Mouse (Mus musculus) skeletal muscle tissue, adult 2 months (tissue): ENCODE measurements around the gene Styxl1.

Experiments
- DNase-seq: peaks from one replicate; pipeline ENCODE4 v3.0.0-alpha.2; 2012; ENCODE audit warnings: low read depth, low spot score

The Styxl1 gene

GRCm38 (mm10) chr5:135764971-135765370 is 13.2 kb downstream of the Styxl1 start:
- no peak for DNase-seq

GRCm38 (mm10) chr5:135763526-135763925 is 14.7 kb downstream of the Styxl1 start:
- DNase-seq, result peak; percentile 48

GRCm38 (mm10) chr5:135761881-135762280 is 16.3 kb downstream of the Styxl1 start:
- no peak for DNase-seq

GRCm38 (mm10) chr5:135751595-135751994 is 26.6 kb downstream of the Styxl1 start:
- DNase-seq, result peak; percentile 43

- DNase-seq, result no peak
These were observed 27.1 kb downstream of the Styxl1 start for GRCm38 (mm10) chr5:135751041-135751440.

- DNase-seq, result no peak
These were observed 33.4 kb downstream of the Styxl1 start for GRCm38 (mm10) chr5:135744742-135745141.

GRCm38 (mm10) chr5:135743741-135744609 is 34.2 kb downstream of the Styxl1 start, which contains the start of gene Tmem120a:
Tmem120a (minus strand) TSS chr5:135744448.
- peak; percentile 92 for DNase-seq

GRCm38 (mm10) chr5:135742941-135743740 is 35.0 kb downstream of the Styxl1 start:
- DNase-seq, result no peak

GRCm38 (mm10) chr5:135742156-135742555 is 36.0 kb downstream of the Styxl1 start:
- no peak for DNase-seq

GRCm38 (mm10) chr5:135738266-135738665 is 39.9 kb downstream of the Styxl1 start:
- no peak for DNase-seq

- no peak for DNase-seq
These were observed 41.0 kb downstream of the Styxl1 start for GRCm38 (mm10) chr5:135737154-135737553.

- no peak for DNase-seq
These were observed 41.6 kb downstream of the Styxl1 start for GRCm38 (mm10) chr5:135736544-135736943.

GRCm38 (mm10) chr5:135735741-135736140 is 42.4 kb downstream of the Styxl1 start:
- DNase-seq, result no peak

GRCm38 (mm10) chr5:135734057-135734680 is 44.0 kb downstream of the Styxl1 start:
- DNase-seq, result no peak

- no peak for DNase-seq
These were observed 45.1 kb downstream of the Styxl1 start for GRCm38 (mm10) chr5:135733071-135733470.

GRCm38 (mm10) chr5:135731322-135731721 is 46.9 kb downstream of the Styxl1 start:
- no peak for DNase-seq

- DNase-seq, result no peak
These were observed 47.3 kb downstream of the Styxl1 start for GRCm38 (mm10) chr5:135730916-135731315.

- no peak for DNase-seq
These were observed 47.9 kb downstream of the Styxl1 start for GRCm38 (mm10) chr5:135730278-135730677.

- no peak for DNase-seq
These were observed 48.8 kb downstream of the Styxl1 start for GRCm38 (mm10) chr5:135729351-135729750.

- no peak for DNase-seq
These were observed 49.8 kb downstream of the Styxl1 start for GRCm38 (mm10) chr5:135728361-135728760.

- no peak for DNase-seq
These were observed 50.3 kb downstream of the Styxl1 start for GRCm38 (mm10) chr5:135727871-135728270.
